Mouse (Mus musculus): ENCODE measurements around the gene Foxp1.

GRCm38 (mm10) chr6:99272174-99272573 lies 250.3 kb downstream of the Foxp1 start:
- TF ChIP-seq CTCF (IDR thresholded peaks at IDR 0.05; ENCODE audit: extremely low read depth, insufficient read depth, insufficient read length, insufficient replicate concordance) (no peak), POLR2A (IDR thresholded peaks at IDR 0.05; ENCODE audit: low read depth, low read length) (no peak)
